ENCODE assay signal across 30 mouse cellular contexts in the genomic region with DNA sequence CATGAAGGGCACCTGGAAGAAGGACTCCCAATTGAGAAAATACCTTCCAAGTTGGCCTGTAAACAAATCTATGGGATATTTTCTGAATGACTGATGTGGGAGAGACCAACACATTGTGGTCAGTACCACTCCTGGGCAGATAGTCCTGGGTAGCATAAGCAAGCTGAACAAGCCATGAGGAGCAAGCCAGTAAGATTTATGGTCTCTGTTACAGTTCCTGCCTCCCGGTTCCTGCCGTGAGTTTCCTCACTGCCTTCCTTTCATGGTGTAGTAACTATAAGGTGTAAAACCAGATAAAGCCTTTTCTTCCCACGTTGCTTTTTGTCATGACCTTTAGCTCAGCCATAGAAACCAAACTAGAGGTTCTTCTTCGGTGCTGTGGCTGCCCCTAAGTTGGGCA.
"Had no signal": no experiment of that assay in that cellular context is flagged by ENCODE, and none has a peak within 500 bp of the region (broad histone marks: within the 10 kb centered on the region; RNA-seq: fewer than 3 reads in every experiment).

No protein-coding gene starts in this region.

- DNase-seq: left cerebral cortex, postnatal 4 days; liver; liver, postnatal 0 days; lung, adult 18-20 months; lung, adult 2 months; lung, embryonic 14.5 days; lung, postnatal 10 days; lung, postnatal 14 days; lung, postnatal 36 days; lung, postnatal 4 days; midbrain, embryonic 14.5 days had no signal

- H3K27ac ChIP-seq: left cerebral cortex, adult 2 months; limb, embryonic 10.5 days; limb, embryonic 12.5 days; limb, embryonic 13.5 days; limb, embryonic 15.5 days; liver, embryonic 14.5 days; lung, embryonic 15.5 days; macrophage; midbrain, embryonic 10.5 days; midbrain, embryonic 12.5 days; midbrain, embryonic 13.5 days; midbrain, embryonic 15.5 days; neural tube, embryonic 12.5 days had no signal

- H3K36me3 ChIP-seq: midbrain, embryonic 15.5 days had no signal

- H3K4me3 ChIP-seq: left cerebral cortex, adult 2 months; limb, embryonic 10.5 days; limb, embryonic 12.5 days; limb, embryonic 13.5 days; limb, embryonic 15.5 days; liver, embryonic 15.5 days; lung, embryonic 15.5 days; megakaryocyte, embryonic 14.5 days; midbrain, embryonic 10.5 days; midbrain, embryonic 12.5 days; midbrain, embryonic 13.5 days; midbrain, embryonic 15.5 days; myocyte; neural tube, embryonic 12.5 days had no signal

- H3K4me2 ChIP-seq: limb, embryonic 12.5 days; limb, embryonic 13.5 days; limb, embryonic 15.5 days; liver, embryonic 11.5 days; liver, embryonic 15.5 days; lung, embryonic 14.5 days; lung, embryonic 15.5 days; midbrain, embryonic 12.5 days; midbrain, embryonic 13.5 days; midbrain, embryonic 15.5 days; neural tube, embryonic 12.5 days had no signal

- H3K4me1 ChIP-seq: limb, embryonic 10.5 days; limb, embryonic 12.5 days; limb, embryonic 13.5 days; limb, embryonic 15.5 days; lung, embryonic 15.5 days; midbrain, embryonic 10.5 days; midbrain, embryonic 12.5 days; midbrain, embryonic 13.5 days; midbrain, embryonic 15.5 days; neural tube, embryonic 12.5 days had no signal

- ATAC-seq: liver, postnatal 0 days; lung, postnatal 0 days; midbrain, embryonic 13.5 days; midbrain, embryonic 15.5 days; midbrain, embryonic 16.5 days had no signal

- H3K9me3 ChIP-seq: limb, embryonic 10.5 days; limb, embryonic 15.5 days; liver, embryonic 15.5 days; midbrain, embryonic 13.5 days; midbrain, embryonic 15.5 days; neural tube, embryonic 12.5 days had no signal

- H3K27me3 ChIP-seq: limb, embryonic 12.5 days; limb, embryonic 13.5 days; limb, embryonic 15.5 days; liver, embryonic 15.5 days; lung, embryonic 15.5 days; megakaryocyte, embryonic 14.5 days; midbrain, embryonic 12.5 days; midbrain, embryonic 13.5 days; midbrain, embryonic 15.5 days; neural tube, embryonic 12.5 days had no signal

- H3K9ac ChIP-seq: limb, embryonic 12.5 days; limb, embryonic 13.5 days; limb, embryonic 15.5 days; liver, embryonic 14.5 days; liver, embryonic 15.5 days; liver, postnatal 0 days; lung, embryonic 14.5 days; lung, embryonic 15.5 days; midbrain, embryonic 12.5 days; midbrain, embryonic 13.5 days; midbrain, embryonic 15.5 days; neural tube, embryonic 12.5 days had no signal
